Mouse (Mus musculus) lung, postnatal 36 days (tissue): ENCODE results near the gene Polr2b.

Experiments
- DNase-seq: peaks from one replicate; pipeline ENCODE4 v3.0.0; 2022; ENCODE audit warnings: mixed read lengths

Gene Polr2b

DNA sequence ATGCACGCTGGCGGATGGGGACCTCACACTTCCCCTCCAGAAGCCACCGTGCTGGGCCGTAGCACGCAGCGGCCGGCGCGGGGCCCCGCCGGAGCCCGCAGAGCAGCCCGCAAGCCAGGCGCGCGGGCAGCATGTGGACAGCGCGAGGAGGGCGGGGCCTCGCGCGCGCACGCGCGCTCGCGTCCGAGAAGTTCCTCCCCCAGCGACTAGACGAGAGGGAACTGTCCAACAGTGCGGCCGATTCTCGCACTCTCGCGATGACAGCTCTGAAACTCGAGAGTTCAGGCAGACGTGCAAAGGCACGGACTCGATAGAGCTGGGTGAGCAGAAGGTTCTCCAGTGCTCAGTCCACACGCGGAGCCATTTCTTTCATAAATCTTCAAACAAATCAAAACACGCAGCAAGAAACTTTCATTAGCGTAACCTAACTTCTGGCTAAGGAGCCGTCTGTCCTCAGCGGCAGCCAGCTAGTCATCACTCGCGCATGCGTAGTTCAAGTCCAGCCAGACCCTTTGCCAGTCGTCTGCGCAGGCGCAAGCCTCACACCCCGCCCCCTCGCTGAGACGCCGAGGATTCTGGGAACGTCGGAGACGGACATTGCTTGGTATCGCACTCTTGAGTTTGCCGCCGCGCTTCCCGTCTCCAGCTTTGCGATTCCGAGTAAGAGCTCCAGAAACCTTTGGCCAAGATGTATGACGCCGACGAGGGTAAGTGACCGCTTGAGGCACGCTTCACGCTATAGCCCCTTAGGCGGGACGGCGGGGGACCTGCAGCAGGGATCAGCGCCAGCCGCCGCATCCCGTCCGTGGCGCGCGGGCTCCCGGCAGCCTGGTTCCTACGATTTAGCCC lies at the start of gene Polr2b, which contains the start of gene Noa1:
Polr2b (plus strand) TSS at position 224 of the 849 bp plus-strand sequence.
Noa1 (minus strand) TSS at position 161 of the 849 bp plus-strand sequence.
- DNase-seq = peak; percentile 99

GRCm38 (mm10) chr5:77261137-77261536 lies 48.8 kb upstream of the Polr2b start:
- no peak for DNase-seq

DNA sequence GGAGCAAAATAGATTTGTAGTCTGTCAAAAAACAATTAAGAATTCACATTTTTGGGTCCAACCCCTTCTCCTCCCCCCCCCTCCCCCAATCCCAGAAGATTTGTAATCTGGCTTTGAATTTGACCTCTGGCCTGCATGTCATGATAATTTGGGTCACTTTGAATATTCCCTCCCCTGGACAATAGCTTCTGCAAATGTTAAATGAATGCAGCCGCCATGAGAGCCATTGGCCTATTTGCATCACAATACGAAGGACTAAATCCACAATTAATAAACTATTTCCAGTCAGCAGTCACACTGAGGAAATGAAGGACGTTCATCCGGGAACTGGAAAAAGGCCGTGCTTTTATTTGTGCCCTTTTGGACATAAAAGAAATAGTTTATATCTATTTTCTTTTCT lies 47.8 kb upstream of the Polr2b start:
- DNase-seq = no peak

DNA sequence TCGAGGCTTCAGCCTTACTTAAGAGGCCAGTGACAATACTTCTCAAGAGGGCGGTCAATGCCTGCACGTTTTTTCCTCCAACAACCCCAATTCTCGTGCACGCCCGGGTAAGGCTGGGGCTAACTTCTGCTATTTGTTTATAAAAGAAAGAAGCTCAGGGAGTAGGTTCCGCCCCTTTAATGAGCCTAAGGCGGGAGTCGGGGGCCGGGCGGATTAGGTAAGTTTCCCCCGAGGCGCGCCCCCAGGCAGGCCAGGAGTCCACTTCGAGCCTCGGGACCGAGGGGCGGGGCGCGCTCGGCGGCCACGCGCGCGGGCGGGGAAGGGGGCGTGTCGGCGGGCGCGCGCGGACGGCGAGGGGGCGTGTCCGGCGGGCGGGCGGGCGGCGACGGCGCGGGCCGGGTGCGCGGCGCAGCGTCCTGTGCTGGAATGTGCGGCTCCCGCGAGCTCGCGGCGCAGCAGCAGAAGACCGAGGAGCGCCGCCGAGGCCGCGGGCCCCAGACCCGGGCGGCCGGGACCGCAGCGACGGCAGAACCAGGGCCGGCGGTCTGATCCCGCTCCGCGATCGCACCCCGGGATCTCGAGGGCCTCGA lies 44.8 kb upstream of the Polr2b start, which contains the start of gene Rest:
Rest (plus strand) TSS at position 411 of the 590 bp plus-strand sequence.
- DNase-seq = peak; percentile 70

DNA sequence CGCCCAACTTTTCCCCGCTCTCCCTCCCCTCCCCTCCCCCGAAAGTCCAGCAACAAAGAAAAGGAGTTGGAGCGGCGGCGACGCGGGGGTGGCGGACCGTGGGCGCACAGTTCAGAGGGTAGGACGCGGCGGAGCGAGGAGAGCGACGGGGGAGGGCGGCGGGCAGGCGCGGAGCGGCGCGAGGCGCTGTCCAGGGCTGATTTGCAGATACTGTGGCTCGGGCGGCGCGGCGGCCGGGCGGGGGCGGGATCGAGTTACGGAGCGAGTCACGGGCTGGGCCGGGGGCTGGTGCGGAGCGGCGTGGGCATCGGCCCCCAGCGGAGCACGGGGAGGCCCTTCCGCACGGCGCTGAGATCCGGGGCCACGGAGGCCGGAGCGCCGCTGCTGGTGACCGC lies 44.3 kb upstream of the Polr2b start:
- DNase-seq = peak; percentile 84

- DNase-seq = peak; percentile 51
These were observed 43.7 kb upstream of the Polr2b start for GRCm38 (mm10) chr5:77266066-77266885.

DNA sequence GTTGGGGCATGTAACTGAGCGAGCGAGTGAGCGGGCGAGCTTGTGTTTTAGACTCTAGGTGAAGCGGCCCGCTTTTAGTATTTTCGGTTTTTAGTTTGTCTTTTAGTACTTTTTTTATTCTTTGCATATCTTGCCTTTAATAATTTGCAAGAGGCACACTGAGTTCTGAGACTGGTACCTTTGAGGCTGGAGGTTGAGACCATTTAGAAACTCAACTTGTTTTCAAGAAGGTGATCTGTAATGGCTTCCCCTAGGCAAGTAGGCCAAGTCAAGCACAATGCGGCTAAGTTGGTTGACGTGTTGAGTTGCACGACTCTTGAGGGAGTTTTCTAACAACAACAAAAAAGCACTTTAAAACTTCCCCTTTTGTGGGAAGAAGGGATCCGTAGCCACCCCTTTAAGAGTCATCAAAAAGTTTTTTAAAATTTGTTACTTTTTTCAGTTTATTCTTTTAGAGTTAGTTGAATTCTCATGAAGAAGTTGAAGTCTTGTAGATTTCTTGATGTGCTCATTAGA lies 43.0 kb upstream of the Polr2b start:
- peak; percentile 33 for DNase-seq

GRCm38 (mm10) chr5:77267441-77267840 lies 42.5 kb upstream of the Polr2b start:
- no peak for DNase-seq

DNA sequence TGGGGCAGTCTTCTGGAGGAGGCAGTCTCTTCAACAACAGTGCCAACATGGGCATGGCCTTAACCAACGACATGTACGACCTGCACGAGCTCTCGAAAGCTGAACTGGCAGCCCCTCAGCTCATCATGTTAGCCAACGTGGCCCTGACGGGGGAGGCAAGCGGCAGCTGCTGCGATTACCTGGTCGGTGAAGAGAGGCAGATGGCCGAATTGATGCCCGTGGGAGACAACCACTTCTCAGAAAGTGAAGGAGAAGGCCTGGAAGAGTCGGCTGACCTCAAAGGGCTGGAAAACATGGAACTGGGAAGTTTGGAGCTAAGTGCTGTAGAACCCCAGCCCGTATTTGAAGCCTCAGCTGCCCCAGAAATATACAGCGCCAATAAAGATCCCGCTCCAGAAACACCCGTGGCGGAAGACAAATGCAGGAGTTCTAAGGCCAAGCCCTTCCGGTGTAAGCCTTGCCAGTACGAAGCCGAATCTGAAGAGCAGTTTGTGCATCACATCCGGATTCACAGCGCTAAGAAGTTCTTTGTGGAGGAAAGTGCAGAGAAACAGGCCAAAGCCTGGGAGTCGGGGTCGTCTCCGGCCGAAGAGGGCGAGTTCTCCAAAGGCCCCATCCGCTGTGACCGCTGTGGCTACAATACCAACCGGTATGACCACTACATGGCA lies 41.9 kb upstream of the Polr2b start:
- DNase-seq = no peak

DNA sequence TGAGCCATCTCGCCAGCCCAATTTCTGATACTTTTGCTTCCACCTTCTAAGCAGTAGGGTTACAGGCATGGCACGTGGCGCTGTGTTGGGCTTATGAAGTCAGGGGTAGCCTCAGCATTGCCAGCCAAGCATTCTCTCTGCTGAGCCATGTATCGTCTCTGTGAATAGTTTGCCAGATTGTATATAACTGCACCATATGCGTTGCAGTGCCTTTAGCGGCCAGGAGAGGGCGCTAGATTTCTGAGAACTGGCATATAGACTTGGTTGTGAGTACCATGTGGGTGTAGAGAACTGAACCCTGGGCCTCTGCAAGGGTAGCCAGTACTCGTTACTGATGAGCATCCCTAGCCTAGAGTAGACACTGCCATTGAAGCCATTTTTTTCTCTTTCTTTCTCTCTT lies 40.5 kb upstream of the Polr2b start:
- DNase-seq = peak; percentile 32

DNA sequence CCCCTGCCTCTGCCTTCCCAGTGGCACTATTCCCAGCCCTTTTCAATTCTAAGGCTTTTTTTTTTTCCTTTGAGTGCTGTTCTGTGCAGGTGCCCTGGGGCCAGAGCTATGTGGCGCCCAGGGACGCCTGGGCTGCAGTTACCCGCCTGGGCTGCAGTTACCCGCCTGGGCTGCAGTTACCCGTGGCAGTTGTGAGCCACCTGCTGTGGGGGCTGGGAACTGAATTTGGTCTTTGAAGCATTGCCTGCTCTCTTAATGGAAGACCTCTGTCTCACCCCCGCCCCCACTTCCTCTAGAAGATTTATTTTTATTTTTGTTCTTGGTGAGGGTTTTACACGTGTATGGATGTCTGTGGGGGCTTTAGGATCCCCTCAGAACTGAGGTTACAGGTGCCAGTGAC lies 36.8 kb upstream of the Polr2b start:
- peak; percentile 16 for DNase-seq

- peak; percentile 69 for DNase-seq
These were observed 34.0 kb upstream of the Polr2b start for GRCm38 (mm10) chr5:77275950-77276349.

- DNase-seq = no peak
These were observed 32.7 kb upstream of the Polr2b start for GRCm38 (mm10) chr5:77277204-77277603.

GRCm38 (mm10) chr5:77281518-77282174 lies 28.3 kb upstream of the Polr2b start:
- DNase-seq = no peak

DNA sequence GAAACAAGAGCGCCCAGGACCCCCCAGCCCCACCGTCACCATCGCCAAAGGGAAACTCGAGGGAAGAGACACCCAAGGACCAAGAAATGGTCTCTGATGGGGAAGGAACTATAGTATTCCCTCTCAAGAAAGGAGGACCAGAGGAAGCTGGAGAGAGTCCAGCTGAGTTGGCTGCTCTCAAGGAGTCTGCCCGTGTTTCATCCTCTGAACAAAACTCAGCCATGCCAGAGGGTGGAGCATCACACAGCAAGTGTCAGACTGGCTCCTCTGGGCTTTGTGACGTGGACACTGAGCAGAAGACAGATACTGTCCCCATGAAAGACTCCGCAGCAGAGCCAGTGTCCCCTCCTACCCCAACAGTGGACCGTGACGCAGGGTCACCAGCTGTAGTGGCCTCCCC lies 27.7 kb upstream of the Polr2b start:
- no peak for DNase-seq

- no peak for DNase-seq
These were observed 24.3 kb upstream of the Polr2b start for GRCm38 (mm10) chr5:77285685-77286084.

- DNase-seq = no peak
These were observed 23.0 kb upstream of the Polr2b start for GRCm38 (mm10) chr5:77286904-77287303.

- no peak for DNase-seq
These were observed 22.0 kb upstream of the Polr2b start for GRCm38 (mm10) chr5:77287901-77288300.

- peak; percentile 47 for DNase-seq
These were observed 20.3 kb upstream of the Polr2b start for GRCm38 (mm10) chr5:77289686-77290085.

DNA sequence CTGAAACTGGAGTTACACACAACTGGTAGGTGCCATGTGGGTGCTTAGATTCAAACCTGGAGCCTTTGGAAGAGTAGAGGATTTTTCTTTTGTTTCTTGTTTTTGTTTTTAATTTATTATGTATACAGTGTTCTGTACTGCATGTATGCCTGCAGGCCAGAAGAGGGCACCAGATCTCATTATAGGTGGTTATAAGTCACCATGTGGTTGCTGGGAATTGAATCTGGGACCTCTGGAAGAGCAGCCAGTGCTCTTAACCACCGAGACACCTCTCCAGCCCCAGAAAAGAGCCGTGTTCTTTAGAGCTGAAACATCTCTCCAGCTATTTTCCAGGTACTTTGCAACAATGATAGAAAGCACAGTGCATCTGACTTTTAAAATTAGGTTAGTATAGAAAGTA lies 19.3 kb upstream of the Polr2b start:
- no peak for DNase-seq

- DNase-seq = peak; percentile 50
These were observed 17.0 kb upstream of the Polr2b start for GRCm38 (mm10) chr5:77292803-77293522.
